Mouse (Mus musculus): ENCODE results near the gene 2900011O08Rik. TPM values are rescaled to one million over a fixed set of nuclear protein-coding genes. Genes with fewer than 3 reads are reported as not detected.
A peak's percentile ranks its signal among the peaks of the same experiment; 100 is the strongest.
"Not testable (repeated sequence)": the region's sequence is repeated elsewhere in the genome, so short reads cannot be mapped to it uniquely, and the experiment has no call there.

Gene 2900011O08Rik
- total RNA-seq (2021): not detected
- long read RNA-seq, experiment 1: 0 reads
- long read RNA-seq, experiment 2: 0 reads

- intact Hi-C loops (cut with DNase I): no loop called here
- peak in 1 of 2 experiments; percentile 1 for DNase-seq
These were observed at the start of gene 2900011O08Rik, which contains the start of gene Ifitm7 for GRCm38 (mm10) chr16:13986574-13987478. Gene 2900011O08Rik, plus strand, starts transcription at chr16:13986604. Gene Ifitm7, minus strand, starts transcription at chr16:13986888.

- intact Hi-C loops (cut with DNase I): no loop called here
These were observed 46.1 kb upstream of the 2900011O08Rik start for GRCm38 (mm10) chr16:13940139-13940846.

GRCm38 (mm10) chr16:13940847-13941395 lies 45.5 kb upstream of the 2900011O08Rik start:
- DNase-seq: peak; percentile 6 to 21
- intact Hi-C loops (cut with DNase I): no loop called here

More at GRCm38 (mm10) chr16:13940139-13940846, 46.1 kb upstream of the 2900011O08Rik start:
- peak; percentile 3 to 30 for DNase-seq

GRCm38 (mm10) chr16:13944178-13944577 lies 42.2 kb upstream of the 2900011O08Rik start:
- no peak for DNase-seq
- intact Hi-C loops (cut with DNase I): no loop called here

- intact Hi-C loops (cut with DNase I): no loop called here
- DNase-seq: no peak
These were observed 41.7 kb upstream of the 2900011O08Rik start for GRCm38 (mm10) chr16:13944752-13945151.

- DNase-seq: no peak
- intact Hi-C loops (cut with DNase I): no loop called here
These were observed 41.3 kb upstream of the 2900011O08Rik start for GRCm38 (mm10) chr16:13945153-13945552.

- intact Hi-C loops (cut with DNase I): no loop called here
- no peak for DNase-seq
These were observed 40.1 kb upstream of the 2900011O08Rik start for GRCm38 (mm10) chr16:13946306-13946705.

- DNase-seq: no peak
- intact Hi-C loops (cut with DNase I): no loop called here
These were observed 35.2 kb upstream of the 2900011O08Rik start for GRCm38 (mm10) chr16:13951245-13951644.

GRCm38 (mm10) chr16:13962053-13962452 lies 24.4 kb upstream of the 2900011O08Rik start:
- DNase-seq: no peak
- intact Hi-C loops (cut with DNase I): no loop called here

- no peak for DNase-seq
- intact Hi-C loops (cut with DNase I): no loop called here
These were observed 17.3 kb upstream of the 2900011O08Rik start for GRCm38 (mm10) chr16:13969096-13969495.

- intact Hi-C loops (cut with DNase I): no loop called here
These were observed 14.4 kb upstream of the 2900011O08Rik start for GRCm38 (mm10) chr16:13972051-13972450.

GRCm38 (mm10) chr16:13976358-13976896 lies 10.0 kb upstream of the 2900011O08Rik start:
- DNase-seq; intact Hi-C loops (cut with DNase I): not testable (repeated sequence)

More at GRCm38 (mm10) chr16:13972051-13972450, 14.4 kb upstream of the 2900011O08Rik start:
- no peak for DNase-seq

- DNase-seq; intact Hi-C loops (cut with DNase I): not testable (repeated sequence)
These were observed 9.4 kb upstream of the 2900011O08Rik start for GRCm38 (mm10) chr16:13977026-13977425.

- intact Hi-C loops (cut with DNase I); DNase-seq: not testable (repeated sequence)
These were observed 4.7 kb upstream of the 2900011O08Rik start for GRCm38 (mm10) chr16:13981726-13982125.

- intact Hi-C loops (cut with DNase I): no loop called here
- DNase-seq: no peak
These were observed 3.2 kb upstream of the 2900011O08Rik start for GRCm38 (mm10) chr16:13983161-13983560.

- intact Hi-C loops (cut with DNase I): no loop called here
- no peak for DNase-seq
These were observed 219 bp upstream of the 2900011O08Rik start for GRCm38 (mm10) chr16:13986197-13986573.

- intact Hi-C loops (cut with DNase I): no loop called here
These were observed 6.3 kb downstream of the 2900011O08Rik start for GRCm38 (mm10) chr16:13992518-13993248.

GRCm38 (mm10) chr16:13994076-13994475 lies 7.7 kb downstream of the 2900011O08Rik start:
- DNase-seq: no peak
- intact Hi-C loops (cut with DNase I): no loop called here

More at GRCm38 (mm10) chr16:13992518-13993248, 6.3 kb downstream of the 2900011O08Rik start:
- DNase-seq: no peak

GRCm38 (mm10) chr16:13994502-13994901 lies 8.1 kb downstream of the 2900011O08Rik start:
- DNase-seq: no peak
- intact Hi-C loops (cut with DNase I): no loop called here
